Mouse (Mus musculus): Measurements from ENCODE around the gene Cd2bp2. TPM values are rescaled to one million over a fixed set of nuclear protein-coding genes. Genes with fewer than 3 reads are reported as not detected.

Gene Cd2bp2
- polyA plus RNA-seq, 1 experiment from 2014 or later, result 103 TPM

- H3K9ac ChIP-seq (replicated peaks), result no peak overlapping the region
- H3K4me1 ChIP-seq, result no peaks in the 10 kb centered on the region
- H3K4me3 ChIP-seq, result peak overlapping the region; percentile 14; the same call in 1 of the 2 replicates
- H3K36me3 ChIP-seq, result no peaks in the 10 kb centered on the region
- H3K27ac ChIP-seq (replicated peaks), result no peak overlapping the region
- 25% methylated on average over 33 of the region's 33 CpGs for WGBS
- H3K9me3 ChIP-seq, result no peaks in the 10 kb centered on the region
- peaks cover 18% of the 10 kb centered on the region for H3K27me3 ChIP-seq
- peak overlapping the region; percentile 41 for H3K4me2 ChIP-seq (replicated peaks)
- no peak for ATAC-seq (ENCODE audit: low FRiP score, low read depth)
Observed at GRCm38 (mm10) chr7:127214981-127215871, 19.4 kb upstream of the Cd2bp2 start.

- no peak overlapping the region for H3K27ac ChIP-seq (replicated peaks)
- H3K4me3 ChIP-seq, result no peak overlapping the region
- no peak for ATAC-seq (ENCODE audit: low FRiP score, low read depth)
- no peaks in the 10 kb centered on the region for H3K9me3 ChIP-seq
- no peaks in the 10 kb centered on the region for H3K36me3 ChIP-seq
- H3K4me1 ChIP-seq, result peaks cover 2% of the 10 kb centered on the region
- H3K27me3 ChIP-seq, result peaks cover 18% of the 10 kb centered on the region
- H3K9ac ChIP-seq (replicated peaks), result no peak overlapping the region
- peak overlapping the region; percentile 41; the same call in 1 of the 2 replicates for H3K4me2 ChIP-seq (replicated peaks)
- WGBS, result 37% methylated on average over 21 of the region's 21 CpGs
Observed at GRCm38 (mm10) chr7:127214521-127214920, 18.7 kb upstream of the Cd2bp2 start.

- peaks cover 7% of the 10 kb centered on the region for H3K4me1 ChIP-seq
- no peak overlapping the region for H3K4me3 ChIP-seq
- no peak overlapping the region for H3K9ac ChIP-seq (replicated peaks)
- H3K36me3 ChIP-seq, result no peaks in the 10 kb centered on the region
- ATAC-seq (ENCODE audit: low FRiP score, low read depth), result no peak
- peaks cover 18% of the 10 kb centered on the region for H3K27me3 ChIP-seq
- no peaks in the 10 kb centered on the region for H3K9me3 ChIP-seq
- H3K27ac ChIP-seq (replicated peaks), result no peak overlapping the region
- no peak overlapping the region for H3K4me2 ChIP-seq (replicated peaks)
- 58% methylated on average over 12 of the region's 12 CpGs for WGBS
Observed at GRCm38 (mm10) chr7:127213930-127214329, 18.1 kb upstream of the Cd2bp2 start.

DNA sequence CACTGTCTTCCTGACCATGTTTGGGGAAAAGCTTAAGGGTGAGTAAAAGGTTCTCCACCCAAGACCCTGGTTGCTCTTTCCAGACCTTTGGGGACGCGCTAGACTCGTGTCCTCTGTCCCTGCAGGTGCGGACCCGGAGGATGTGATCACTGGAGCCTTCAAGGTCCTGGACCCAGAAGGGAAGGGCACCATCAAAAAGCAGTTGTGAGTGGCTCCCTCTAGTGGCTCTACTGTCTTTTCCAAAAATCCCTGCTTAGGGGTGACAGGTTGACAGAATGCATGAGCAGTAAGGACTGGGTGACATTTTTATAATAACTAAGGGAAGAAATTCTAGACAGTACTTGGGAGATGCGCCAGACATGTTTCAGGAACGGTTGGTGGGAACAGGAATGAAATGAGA lies 17.6 kb upstream of the Cd2bp2 start:
- ATAC-seq (ENCODE audit: low FRiP score, low read depth), result no peak
- H3K4me3 ChIP-seq, result no peak overlapping the region
- WGBS, result 36% methylated on average over 7 of the region's 7 CpGs
- H3K36me3 ChIP-seq, result no peaks in the 10 kb centered on the region
- H3K9me3 ChIP-seq, result no peaks in the 10 kb centered on the region
- peaks cover 7% of the 10 kb centered on the region for H3K4me1 ChIP-seq
- no peak overlapping the region for H3K27ac ChIP-seq (replicated peaks)
- no peak overlapping the region for H3K4me2 ChIP-seq (replicated peaks)
- H3K9ac ChIP-seq (replicated peaks), result no peak overlapping the region
- peaks cover 18% of the 10 kb centered on the region for H3K27me3 ChIP-seq

GRCm38 (mm10) chr7:127212432-127213250 lies 16.8 kb upstream of the Cd2bp2 start:
- no peaks in the 10 kb centered on the region for H3K9me3 ChIP-seq
- H3K4me1 ChIP-seq, result peaks cover 7% of the 10 kb centered on the region
- WGBS, result 91% methylated on average over 12 of the region's 12 CpGs
- peaks cover 18% of the 10 kb centered on the region for H3K27me3 ChIP-seq
- no peak overlapping the region for H3K27ac ChIP-seq (replicated peaks)
- H3K36me3 ChIP-seq, result no peaks in the 10 kb centered on the region
- no peak overlapping the region for H3K4me3 ChIP-seq
- no peak overlapping the region for H3K4me2 ChIP-seq (replicated peaks)
- no peak for ATAC-seq (ENCODE audit: low FRiP score, low read depth)
- H3K9ac ChIP-seq (replicated peaks), result no peak overlapping the region

DNA sequence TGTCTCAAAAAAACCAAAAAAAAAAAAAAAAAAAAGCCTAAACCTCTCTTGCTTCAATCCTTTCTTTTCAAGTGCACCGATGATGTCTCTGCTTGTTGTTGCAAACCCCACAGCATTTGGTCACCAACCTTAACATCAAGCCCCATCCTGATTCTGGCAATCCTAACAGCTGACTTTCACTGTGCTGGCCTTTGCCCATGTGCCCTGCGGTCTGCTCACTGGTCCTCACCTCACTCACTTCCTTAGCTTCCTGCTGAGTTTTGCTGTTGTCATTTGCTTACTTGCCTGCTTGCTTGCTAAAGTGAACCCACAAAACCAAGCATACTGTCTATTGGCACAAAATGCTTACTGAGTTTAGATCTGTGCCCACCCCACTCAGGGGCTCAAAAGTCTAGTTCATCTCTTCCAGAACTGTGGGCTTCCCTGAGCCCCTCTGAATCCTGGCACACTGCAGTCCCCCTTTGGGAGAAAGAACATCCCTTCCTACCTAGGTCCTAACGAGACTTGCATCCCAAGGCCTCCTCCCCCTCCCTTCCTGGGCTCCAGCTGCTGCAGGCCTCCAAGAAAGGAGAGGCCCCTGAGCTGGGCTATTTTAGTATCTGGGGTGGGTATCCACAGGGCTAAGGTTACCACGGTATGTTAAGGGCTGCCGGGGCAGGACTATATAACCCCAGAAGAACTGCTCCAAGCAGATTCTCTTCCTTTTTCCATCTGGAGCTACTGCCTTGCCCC lies 15.3 kb upstream of the Cd2bp2 start:
- no peaks in the 10 kb centered on the region for H3K9me3 ChIP-seq
- H3K4me1 ChIP-seq, result peaks cover 18% of the 10 kb centered on the region
- H3K4me3 ChIP-seq, result no peak overlapping the region
- no peak overlapping the region for H3K27ac ChIP-seq (replicated peaks)
- H3K4me2 ChIP-seq (replicated peaks), result no peak overlapping the region
- H3K36me3 ChIP-seq, result no peaks in the 10 kb centered on the region
- ATAC-seq (ENCODE audit: low FRiP score, low read depth), result no peak
- H3K27me3 ChIP-seq, result peaks cover 18% of the 10 kb centered on the region
- WGBS, result 76% methylated on average over 5 of the region's 5 CpGs
- H3K9ac ChIP-seq (replicated peaks), result no peak overlapping the region

GRCm38 (mm10) chr7:127210266-127210665 lies 14.4 kb upstream of the Cd2bp2 start:
- peaks cover 16% of the 10 kb centered on the region for H3K27me3 ChIP-seq
- 92% methylated on average over 4 of the region's 4 CpGs for WGBS
- no peak for ATAC-seq (ENCODE audit: low FRiP score, low read depth)
- H3K4me3 ChIP-seq, result no peak overlapping the region
- 0 out of 2 replicates have a peak, but pooled peaks cover 3% of the 10 kb centered on the region for H3K36me3 ChIP-seq
- H3K27ac ChIP-seq (replicated peaks), result no peak overlapping the region
- H3K9me3 ChIP-seq, result no peaks in the 10 kb centered on the region
- peaks cover 24% of the 10 kb centered on the region for H3K4me1 ChIP-seq
- no peak overlapping the region for H3K4me2 ChIP-seq (replicated peaks)
- no peak overlapping the region for H3K9ac ChIP-seq (replicated peaks)

DNA sequence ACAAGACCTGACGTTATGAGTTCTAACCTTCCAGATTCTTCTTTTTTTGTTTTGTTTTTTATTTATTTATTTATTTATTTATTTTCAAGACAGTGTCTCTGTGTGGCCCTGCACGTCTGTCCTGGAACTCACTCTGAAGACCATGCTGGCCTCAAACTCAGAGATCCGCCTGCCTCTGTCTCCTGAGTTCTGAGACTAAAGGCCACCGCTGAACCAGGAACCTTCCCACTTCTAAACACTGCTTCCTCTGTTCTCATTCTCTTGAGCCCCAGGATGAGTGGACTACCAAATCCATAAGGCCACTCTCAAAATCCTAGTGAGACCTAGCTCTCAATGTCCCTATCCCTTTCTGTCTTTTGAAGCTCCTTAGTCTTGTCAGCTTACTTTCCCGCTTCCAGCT lies 14.0 kb upstream of the Cd2bp2 start:
- WGBS, result 81% methylated on average over 5 of the region's 5 CpGs
- Histone ChIP-seq H3K27ac (replicated peaks) (peak overlapping the region; percentile 84), H3K4me3 (no peak overlapping the region), H3K27me3 (peaks cover 13% of the 10 kb centered on the region), H3K4me2 (replicated peaks) (peak overlapping the region; percentile 64), H3K9ac (replicated peaks) (peak overlapping the region; percentile 35; the same call in 1 of the 2 replicates), H3K36me3 (0 out of 2 replicates have a peak, but pooled peaks cover 7% of the 10 kb centered on the region), H3K4me1 (peaks cover 28% of the 10 kb centered on the region), H3K9me3 (no peaks in the 10 kb centered on the region)
- ATAC-seq (ENCODE audit: low FRiP score, low read depth), result no peak

DNA sequence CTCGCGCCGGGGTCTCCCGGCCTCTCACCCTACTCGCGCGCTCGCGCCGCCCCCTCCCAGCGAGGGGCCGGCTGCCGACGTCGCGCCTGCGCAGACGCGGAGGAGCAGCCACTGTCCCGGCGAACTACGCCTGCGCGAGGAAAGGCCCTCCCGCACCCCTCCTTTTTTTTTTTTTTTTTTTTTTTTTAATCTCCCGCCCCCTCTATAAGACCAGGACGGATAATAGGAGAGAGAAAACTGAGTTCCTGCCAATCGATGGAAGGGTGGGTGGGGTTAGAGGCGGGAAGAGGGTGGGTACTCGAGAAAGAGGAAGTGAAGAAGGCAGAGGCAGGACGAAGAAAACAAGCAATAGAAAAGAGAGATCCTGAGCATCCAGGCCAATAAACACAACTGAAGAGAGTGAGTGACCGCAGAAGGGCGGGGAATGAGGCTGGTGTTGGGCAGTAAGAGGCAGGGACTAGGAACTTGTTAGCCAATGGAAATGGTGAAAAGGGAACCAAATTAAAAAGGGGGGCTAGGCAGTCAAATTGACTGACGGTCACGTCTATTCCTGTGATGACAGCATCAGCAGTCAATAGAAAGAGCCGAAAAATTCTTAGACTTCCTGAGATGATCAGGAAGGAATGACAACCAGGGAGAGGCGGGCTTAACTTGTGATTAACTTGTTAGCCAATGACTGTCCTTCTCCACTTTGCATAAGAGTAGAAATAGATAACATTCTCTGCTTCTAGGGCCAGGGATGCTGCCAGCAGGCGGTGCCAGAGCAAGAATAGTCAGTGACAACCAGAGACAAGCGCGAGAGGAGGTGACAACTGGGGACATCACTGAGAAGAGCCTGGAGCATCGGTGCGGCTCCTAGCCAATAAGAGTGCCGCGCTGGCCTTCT lies 12.9 kb upstream of the Cd2bp2 start, which contains the start of gene Mylpf:
Gene Mylpf, plus strand, starts transcription at position 338 of the 886 bp plus-strand sequence.
- ATAC-seq (ENCODE audit: low FRiP score, low read depth), result peak; percentile 94
- peaks cover 29% of the 10 kb centered on the region for H3K4me1 ChIP-seq
- H3K9me3 ChIP-seq, result no peaks in the 10 kb centered on the region
- H3K36me3 ChIP-seq, result peaks cover 9% of the 10 kb centered on the region; the same call in 1 of the 2 replicates
- under 1% methylated on average over 37 of the region's 44 CpGs for WGBS
- H3K4me2 ChIP-seq (replicated peaks), result peak within 1 kb of the TSS; percentile 88
- H3K27ac ChIP-seq (replicated peaks), result peak within 1 kb of the TSS; percentile 84
- peak within 1 kb of the TSS; percentile 74 for H3K4me3 ChIP-seq
- H3K9ac ChIP-seq (replicated peaks), result peak within 1 kb of the TSS; percentile 89
- peaks cover 2% of the 10 kb centered on the region for H3K27me3 ChIP-seq

- ATAC-seq (ENCODE audit: low FRiP score, low read depth), result peak; percentile 56
- peaks cover 29% of the 10 kb centered on the region for H3K4me1 ChIP-seq
Observed at GRCm38 (mm10) chr7:127208295-127208552, 12.4 kb upstream of the Cd2bp2 start, which contains the start of gene Tbc1d10b. Tbc1d10b (minus strand) TSS chr7:127208468.

More at GRCm38 (mm10) chr7:127208295-127208552, 12.4 kb upstream of the Cd2bp2 start, which contains the start of gene Tbc1d10b:
- peaks cover 15% of the 10 kb centered on the region for H3K36me3 ChIP-seq
- no peaks in the 10 kb centered on the region for H3K9me3 ChIP-seq
- H3K4me3 ChIP-seq, result peak within 1 kb of the TSS; percentile 74
- under 1% methylated on average over 22 of the region's 44 CpGs for WGBS
- H3K27ac ChIP-seq (replicated peaks), result peak within 1 kb of the TSS; percentile 84
- peak within 1 kb of the TSS; percentile 89 for H3K9ac ChIP-seq (replicated peaks)
- H3K27me3 ChIP-seq, result no peaks in the 10 kb centered on the region
- peak within 1 kb of the TSS; percentile 88 for H3K4me2 ChIP-seq (replicated peaks)
